Mouse (Mus musculus) left cerebral cortex, postnatal 14 days (tissue): ENCODE measurements at regions not wholly inside any gene's neighbourhood (a gene's known extent, or its start where the extent isn't known, plus 50 kb on each side); places are given as distances from the start of the nearest gene placed in this dataset.

Experiments
- DNase-seq, 2 experiments: peaks; one replicate each; pipeline ENCODE4 v3.0.0; 2021 to 2022; ENCODE audit warnings: low spot score in 2 of 2, mixed read lengths in 1 of 2
- intact Hi-C: fragments of 180-260 bp; cut with DNase I; formaldehyde crosslinking; loops from one replicate; pipeline ENCODE4 v1.15.1; 2025

- intact Hi-C loops = loop anchor here (1.0 kb wide), 1 partner anchor 84 kb away; the partner anchor contains the start of gene Pts
- peak; percentile 80 to 82 for DNase-seq
Observed at GRCm38 (mm10) chr9:50443708-50444463, 50.4 kb upstream of the Plet1 start.
